Mouse (Mus musculus): ENCODE results near the gene Olfr1283.
"Not testable (repeated sequence)": the region's sequence is repeated elsewhere in the genome, so short reads cannot be mapped to it uniquely, and the experiment has no call there.

Gene Olfr1283

DNA sequence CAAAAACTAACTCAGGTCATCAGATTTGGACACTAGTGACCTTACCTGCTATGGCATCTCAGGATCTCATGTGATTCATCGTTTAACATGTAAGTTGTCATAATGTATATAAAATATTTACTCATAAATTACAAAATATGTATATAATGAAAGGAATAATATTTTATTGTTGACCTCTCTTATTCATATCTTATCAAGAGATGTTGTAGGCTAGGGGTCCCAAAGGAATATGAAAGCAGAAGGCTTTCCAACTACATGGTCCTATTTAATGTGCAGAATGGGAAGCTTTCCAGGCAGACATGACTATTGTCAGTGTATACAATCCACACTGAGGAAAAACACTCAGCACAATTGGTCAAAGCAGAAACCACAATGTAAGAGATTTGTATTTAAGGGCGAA is at the start of gene Olfr1283:
Gene Olfr1283, plus strand, starts transcription at position 301 of the 400 bp plus-strand sequence.
- DNase-seq (ENCODE audit: low spot score), result no peak

DNA sequence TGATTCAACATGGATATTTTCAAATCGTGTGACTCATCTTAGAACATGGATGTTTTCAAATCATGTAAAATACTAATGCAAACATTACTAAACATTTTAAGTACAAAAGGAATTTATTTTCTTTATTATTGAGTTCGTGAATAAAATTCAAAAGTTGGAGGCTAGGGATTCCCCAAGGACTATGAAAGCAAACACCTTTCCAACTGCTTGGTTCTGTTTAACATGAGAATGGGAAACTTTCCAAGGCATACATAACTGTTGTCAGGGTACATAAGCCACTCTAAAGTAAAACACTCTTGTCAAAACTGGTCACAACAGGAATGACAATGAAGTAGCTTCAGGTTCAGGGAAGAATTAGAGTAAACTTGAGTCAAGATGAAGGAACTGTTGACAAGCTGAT is 40.4 kb upstream of the Olfr1283 start, which contains the start of gene Olfr1281:
Gene Olfr1281, plus strand, starts transcription at position 301 of the 400 bp plus-strand sequence.
- no peak for DNase-seq (ENCODE audit: low spot score)

DNA sequence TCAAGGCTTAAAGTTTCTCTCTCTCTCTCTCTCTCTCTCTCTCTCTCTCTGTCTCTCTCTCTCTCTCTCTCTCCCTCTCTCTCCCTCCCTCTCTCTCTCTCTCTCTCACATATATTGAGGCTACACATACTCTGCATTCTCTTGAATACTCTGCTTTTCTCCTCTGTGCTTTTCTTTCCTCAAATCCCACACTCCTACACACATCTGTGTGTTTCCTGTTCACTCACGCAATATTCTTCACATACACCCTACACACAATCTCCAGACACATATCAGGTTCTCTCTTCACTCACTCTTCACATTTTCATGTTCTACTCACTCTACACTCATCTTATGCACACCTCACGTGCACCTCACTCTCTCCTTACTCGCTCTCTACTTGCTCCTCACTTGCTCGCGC is 32.9 kb upstream of the Olfr1283 start:
- DNase-seq (ENCODE audit: low spot score), result not testable (repeated sequence)

DNA sequence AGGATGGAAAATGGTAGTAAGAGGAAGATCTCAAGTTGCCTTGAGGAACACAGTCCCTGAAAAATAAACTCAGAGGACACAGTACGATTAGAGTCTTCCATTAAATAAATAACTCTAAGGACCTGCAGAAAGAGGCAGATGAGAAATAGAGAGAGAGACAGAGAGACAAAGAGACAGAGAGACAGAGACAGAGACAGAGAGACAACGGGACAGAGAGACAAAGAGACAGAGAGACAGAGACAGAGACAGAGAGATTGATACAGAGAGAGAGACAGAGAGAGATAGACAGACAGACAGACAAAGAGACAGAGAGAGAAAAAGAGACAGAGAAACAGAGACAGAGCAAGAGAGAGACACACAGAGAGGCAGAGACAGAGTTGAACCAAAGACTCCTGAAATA is 30.6 kb upstream of the Olfr1283 start, which contains the start of gene Olfr1282:
Gene Olfr1282, minus strand, starts transcription at position 101 of the 400 bp plus-strand sequence.
- no peak for DNase-seq (ENCODE audit: low spot score)

DNA sequence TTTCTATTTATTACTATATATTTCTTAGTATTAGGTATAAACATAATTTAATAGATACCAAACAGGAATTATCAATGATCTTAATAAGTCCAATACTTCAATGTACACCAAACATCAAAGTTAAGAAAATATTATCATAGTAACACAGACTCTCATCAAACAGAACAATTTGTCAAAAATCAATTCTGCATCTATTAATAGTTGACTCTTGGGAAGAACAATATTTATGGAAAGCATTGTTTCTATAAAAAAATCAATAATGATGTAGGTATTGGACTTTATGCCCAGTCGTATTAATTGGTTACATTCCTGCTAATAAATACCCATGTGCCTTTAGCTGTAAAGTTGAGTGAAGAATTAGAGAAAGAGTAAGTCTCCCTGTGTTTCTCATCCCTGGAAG is 8.6 kb downstream of the Olfr1283 start, which contains the start of gene Olfr1284:
Gene Olfr1284, plus strand, starts transcription at position 301 of the 400 bp plus-strand sequence.
- DNase-seq (ENCODE audit: low spot score), result no peak
